In genomic region chr2:61555825-61556224, GRCm38 (mm10) we compare ENCODE assay signal across 23 mouse cellular contexts. TPM values are rescaled to one million over a fixed set of nuclear protein-coding genes. Genes with fewer than 3 reads are reported as not detected.
DNase-seq lines count a peak whose midpoint lies in the region; ATAC-seq lines count a peak whose summit lies in the region.
"Had no signal": no experiment of that assay in that cellular context is flagged by ENCODE, and none has a peak within 500 bp of the region (broad histone marks: within the 10 kb centered on the region; RNA-seq: fewer than 3 reads in every experiment).

No protein-coding gene starts in this region.

- H3K27ac ChIP-seq in forebrain, embryonic 16.5 days (ENCODE audit: low read length) = no peak overlapping the region
- H3K27ac ChIP-seq in forebrain, embryonic 15.5 days (replicated peaks) = no peak overlapping the region
- no peak overlapping the region for H3K27ac ChIP-seq in midbrain, embryonic 16.5 days (ENCODE audit: low read length)
- no peak overlapping the region for H3K27ac ChIP-seq in midbrain, embryonic 10.5 days (replicated peaks)
- H3K27ac ChIP-seq in hindbrain, embryonic 16.5 days (ENCODE audit: low read depth, low read length) = no peak overlapping the region
- H3K27ac ChIP-seq: liver, embryonic 14.5 days; macrophage; stomach, embryonic 15.5 days had no signal

- no peaks in the 10 kb centered on the region for H3K36me3 ChIP-seq in forebrain, embryonic 16.5 days (ENCODE audit: control insufficient read depth, insufficient read depth)
- no peaks in the 10 kb centered on the region for H3K36me3 ChIP-seq in forebrain, embryonic 15.5 days
- H3K36me3 ChIP-seq in midbrain, embryonic 16.5 days (ENCODE audit: control insufficient read depth, insufficient read depth, low read length) = no peaks in the 10 kb centered on the region
- no peaks in the 10 kb centered on the region for H3K36me3 ChIP-seq in midbrain, embryonic 10.5 days
- H3K36me3 ChIP-seq in hindbrain, embryonic 16.5 days (ENCODE audit: control insufficient read depth, insufficient read depth, low read length) = no peaks in the 10 kb centered on the region
- H3K36me3 ChIP-seq: stomach, embryonic 15.5 days had no signal

- H3K4me2 ChIP-seq in forebrain, embryonic 16.5 days (ENCODE audit: low read length) = no peak overlapping the region
- no peak overlapping the region for H3K4me2 ChIP-seq in forebrain, embryonic 15.5 days (replicated peaks)
- H3K4me2 ChIP-seq in midbrain, embryonic 16.5 days (ENCODE audit: low read length) = peak overlapping the region; percentile 17; the same call in 1 of the 2 replicates
- H3K4me2 ChIP-seq in hindbrain, embryonic 16.5 days (ENCODE audit: low read length) = no peak overlapping the region; the same call in 1 of the 2 replicates
- H3K4me2 ChIP-seq: heart, embryonic 11.5 days; stomach, embryonic 15.5 days had no signal

- H3K27me3 ChIP-seq in forebrain, embryonic 16.5 days (replicated peaks; ENCODE audit: control insufficient read depth, insufficient read depth, low read length) = no peaks in the 10 kb centered on the region
- no peaks in the 10 kb centered on the region for H3K27me3 ChIP-seq in forebrain, embryonic 15.5 days
- no peaks in the 10 kb centered on the region for H3K27me3 ChIP-seq in midbrain, embryonic 16.5 days (ENCODE audit: control insufficient read depth, insufficient read depth, low read depth, low read length)
- H3K27me3 ChIP-seq in midbrain, embryonic 10.5 days (ENCODE audit: low read depth, poor library complexity, severe bottlenecking) = no peaks in the 10 kb centered on the region
- no peaks in the 10 kb centered on the region for H3K27me3 ChIP-seq in hindbrain, embryonic 16.5 days (replicated peaks; ENCODE audit: control insufficient read depth, insufficient read depth, low read length)
- H3K27me3 ChIP-seq: stomach, embryonic 15.5 days had no signal

- H3K9me3 ChIP-seq in forebrain, embryonic 16.5 days (ENCODE audit: control insufficient read depth, low read length) = no peaks in the 10 kb centered on the region
- no peaks in the 10 kb centered on the region for H3K9me3 ChIP-seq in forebrain, embryonic 15.5 days
- H3K9me3 ChIP-seq in midbrain, embryonic 16.5 days (replicated peaks; ENCODE audit: control insufficient read depth, low read length, poor library complexity, severe bottlenecking) = no peaks in the 10 kb centered on the region
- H3K9me3 ChIP-seq in midbrain, embryonic 10.5 days (replicated peaks) = no peaks in the 10 kb centered on the region
- no peaks in the 10 kb centered on the region for H3K9me3 ChIP-seq in hindbrain, embryonic 16.5 days (ENCODE audit: control insufficient read depth, low read length)
- H3K9me3 ChIP-seq: stomach, embryonic 15.5 days had no signal

- 18% methylated on average over 2 of the region's 2 CpGs for WGBS in forebrain, embryonic 16.5 days
- 21% methylated on average over 2 of the region's 2 CpGs for WGBS in forebrain, embryonic 15.5 days
- WGBS in midbrain, embryonic 16.5 days = 45% methylated on average over 2 of the region's 2 CpGs
- 56% methylated on average over 2 of the region's 2 CpGs for WGBS in midbrain, embryonic 10.5 days
- WGBS in hindbrain, embryonic 16.5 days = 35% methylated on average over 2 of the region's 2 CpGs

- ATAC-seq in forebrain, embryonic 16.5 days = peak; percentile 24; the same call in 1 of the 2 replicates
- ATAC-seq in forebrain, embryonic 15.5 days (replicated peaks) = no peak
- no peak for ATAC-seq in midbrain, embryonic 16.5 days
- 0 out of 2 replicates have a peak, but pooled peaks have one; percentile 20 for ATAC-seq in hindbrain, embryonic 16.5 days
- ATAC-seq in erythroid progenitor cell, adult 5-6 weeks (replicated peaks; ENCODE audit: low FRiP score, poor library complexity, severe bottlenecking) = no peak
- ATAC-seq: inflammation-experienced regulatory T-cells, adult 6 months had no signal

- H3K9ac ChIP-seq in forebrain, embryonic 16.5 days (replicated peaks; ENCODE audit: low read depth, low read length) = no peak overlapping the region
- no peak overlapping the region for H3K9ac ChIP-seq in forebrain, embryonic 15.5 days (replicated peaks)
- H3K9ac ChIP-seq in midbrain, embryonic 16.5 days (ENCODE audit: low read depth, low read length) = no peak overlapping the region
- no peak overlapping the region for H3K9ac ChIP-seq in hindbrain, embryonic 16.5 days (ENCODE audit: low read depth, low read length)
- H3K9ac ChIP-seq: liver, embryonic 14.5 days; stomach, embryonic 15.5 days had no signal

- no peak for DNase-seq in midbrain, embryonic 10.5 days (ENCODE audit: low spot score)
- no peak for DNase-seq in spleen, adult 18-20 months
- DNase-seq: adrenal gland, postnatal 25 days; cerebellum, adult 18-20 months; gastrocnemius, postnatal 14 days; heart, postnatal 36 days; kidney, adult 11 months; kidney, postnatal 14 days; layer of hippocampus, adult 9-11 months; liver; lung, adult 2 months; right cerebral cortex, postnatal 14 days; thymus, postnatal 25 days had no signal

- H3K4me3 ChIP-seq in forebrain, embryonic 16.5 days (replicated peaks; ENCODE audit: low read length) = no peak overlapping the region
- no peak overlapping the region for H3K4me3 ChIP-seq in forebrain, embryonic 15.5 days
- H3K4me3 ChIP-seq in midbrain, embryonic 16.5 days (ENCODE audit: low read depth, low read length) = no peak overlapping the region
- no peak overlapping the region for H3K4me3 ChIP-seq in midbrain, embryonic 10.5 days
- no peak overlapping the region for H3K4me3 ChIP-seq in hindbrain, embryonic 16.5 days (ENCODE audit: low read length)
- H3K4me3 ChIP-seq: stomach, embryonic 15.5 days had no signal

- peaks cover 16% of the 10 kb centered on the region for H3K4me1 ChIP-seq in forebrain, embryonic 16.5 days (replicated peaks; ENCODE audit: control insufficient read depth, insufficient read depth, low read length)
- H3K4me1 ChIP-seq in forebrain, embryonic 15.5 days = peaks cover 13% of the 10 kb centered on the region; the same call in 1 of the 2 replicates
- H3K4me1 ChIP-seq in midbrain, embryonic 16.5 days (ENCODE audit: control insufficient read depth, insufficient read depth, low read length) = peaks cover 6% of the 10 kb centered on the region; the same call in 1 of the 2 replicates
- peaks cover 6% of the 10 kb centered on the region; the same call in 1 of the 2 replicates for H3K4me1 ChIP-seq in midbrain, embryonic 10.5 days
- no peaks in the 10 kb centered on the region; the same call in 1 of the 2 replicates for H3K4me1 ChIP-seq in hindbrain, embryonic 16.5 days (ENCODE audit: control insufficient read depth, insufficient read depth, low read depth, low read length)
- H3K4me1 ChIP-seq: stomach, embryonic 15.5 days had no signal

RNA-seq across cellular contexts. Expression of gene Tank, which starts 22.6 kb away (rescaled TPM):
- 30.0 and 33.6 TPM in 2 replicates for polyA plus RNA-seq in forebrain, embryonic 16.5 days (2015; fragmentation: Nextera tagmentation; extraction: Ambion mirVana)
- 28.9 and 29.9 TPM in 2 replicates for polyA plus RNA-seq in forebrain, embryonic 15.5 days (2015; fragmentation: Nextera tagmentation; extraction: Ambion mirVana)
- 30.5 and 34.8 TPM in 2 replicates for polyA plus RNA-seq in midbrain, embryonic 16.5 days (2015; fragmentation: Nextera tagmentation; extraction: Ambion mirVana)
- 24.2 and 27.1 TPM in 2 replicates for polyA plus RNA-seq in midbrain, embryonic 10.5 days (2016; fragmentation: Nextera tagmentation; extraction: Ambion mirVana)
- polyA plus RNA-seq in hindbrain, embryonic 16.5 days (2015; fragmentation: Nextera tagmentation; extraction: Ambion mirVana) = 28.0 and 29.0 TPM in 2 replicates
- total RNA-seq in erythroid progenitor cell, adult 5-6 weeks (2015; ENCODE audit: low replicate concordance) = 96.6 and 128 TPM in 2 replicates
- total RNA-seq in erythroid progenitor cell, adult 5-6 weeks (2017; ENCODE audit: low replicate concordance) = 73.3 and 83.4 TPM in 2 replicates

Comparison
In these comparisons a context has a peak if more than half of its experiments do, and no peak if none do; other contexts are left out.
1. ATAC-seq: peak in forebrain, embryonic 16.5 days (single experiment) and hindbrain, embryonic 16.5 days (single experiment); none in forebrain, embryonic 15.5 days (single experiment), midbrain, embryonic 16.5 days (single experiment) and erythroid progenitor cell, adult 5-6 weeks (single experiment).